Mouse (Mus musculus) fibroblast of lung, adult 2 months (primary cell): ENCODE measurements around the gene Large2.
"Not testable (repeated sequence)": the region's sequence is repeated elsewhere in the genome, so short reads cannot be mapped to it uniquely, and the experiment has no call there.

ENCODE experiments used
- DNase-seq: peaks from one replicate; pipeline ENCODE4 v3.0.0-alpha.2; 2011; ENCODE audit warnings: low read depth

Gene Large2

DNA sequence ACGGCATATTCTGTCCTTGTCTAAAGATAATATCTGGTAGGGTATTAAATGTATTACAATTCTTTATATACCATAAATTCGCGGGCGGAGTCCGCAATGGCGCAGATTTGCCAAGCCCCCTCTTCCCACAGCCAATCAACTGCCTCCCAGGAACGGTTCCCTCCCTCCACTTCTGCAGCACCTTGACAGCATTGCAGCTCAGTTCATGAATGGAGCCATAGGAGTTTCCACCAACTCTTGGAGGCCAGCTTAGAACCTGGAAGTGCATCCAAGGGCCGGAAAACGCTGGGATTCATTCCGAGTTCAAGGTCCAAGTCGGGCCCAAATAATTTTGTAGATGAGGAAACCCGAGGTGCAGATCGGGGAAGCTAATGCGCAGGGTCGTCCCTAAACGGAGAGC, at the start of gene Large2, which contains the start of gene Pex16:
TSS of gene Large2 (minus strand) at position 356 of the 400 bp plus-strand sequence.
TSS of gene Pex16 (plus strand) at position 163 of the 400 bp plus-strand sequence.
- no peak for DNase-seq

DNA sequence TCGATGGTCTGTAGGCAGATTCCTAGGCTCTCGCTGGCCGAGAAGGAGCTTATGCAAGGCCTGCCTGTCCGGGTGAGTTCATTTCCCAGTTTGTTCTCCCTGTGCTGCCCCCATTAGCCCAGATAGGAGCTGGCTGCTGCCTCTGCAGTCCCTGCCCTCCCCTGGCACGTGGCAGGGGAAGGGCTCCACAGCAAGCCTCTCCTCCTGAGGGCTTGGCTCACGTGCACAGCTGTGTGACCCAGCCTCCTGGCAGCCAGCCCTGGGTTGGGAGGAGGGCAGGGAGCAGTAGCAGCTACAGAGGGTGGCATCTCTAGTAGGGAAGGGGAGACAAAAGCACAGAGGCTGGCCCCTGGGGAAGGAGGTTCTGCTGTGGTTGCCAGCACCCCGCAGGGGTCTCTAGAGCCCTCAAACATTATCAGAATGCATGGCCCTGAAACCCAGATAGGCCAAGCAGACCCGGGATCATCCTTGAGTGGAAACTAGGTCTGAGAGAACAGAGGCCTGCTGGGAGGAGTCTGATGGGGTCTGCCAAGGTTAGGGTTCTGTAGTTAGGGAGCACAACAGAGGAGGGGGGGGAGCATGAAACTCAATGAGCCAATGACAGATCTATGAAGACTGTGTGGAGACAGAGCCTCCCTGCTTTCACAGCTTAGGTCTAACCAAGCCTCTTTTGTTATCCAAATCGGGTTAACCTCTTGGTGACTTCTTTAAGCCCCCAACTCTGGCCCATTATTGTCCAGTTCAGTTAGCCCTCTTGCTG, 49.2 kb upstream of the Large2 start:
- peak; percentile 86 for DNase-seq

GRCm38 (mm10) chr2:92423156-92423555, 48.5 kb upstream of the Large2 start:
- DNase-seq: no peak

- DNase-seq: no peak
These were observed 47.9 kb upstream of the Large2 start for GRCm38 (mm10) chr2:92422388-92423135.

- no peak for DNase-seq
These were observed 47.2 kb upstream of the Large2 start for GRCm38 (mm10) chr2:92421723-92422387.

DNA sequence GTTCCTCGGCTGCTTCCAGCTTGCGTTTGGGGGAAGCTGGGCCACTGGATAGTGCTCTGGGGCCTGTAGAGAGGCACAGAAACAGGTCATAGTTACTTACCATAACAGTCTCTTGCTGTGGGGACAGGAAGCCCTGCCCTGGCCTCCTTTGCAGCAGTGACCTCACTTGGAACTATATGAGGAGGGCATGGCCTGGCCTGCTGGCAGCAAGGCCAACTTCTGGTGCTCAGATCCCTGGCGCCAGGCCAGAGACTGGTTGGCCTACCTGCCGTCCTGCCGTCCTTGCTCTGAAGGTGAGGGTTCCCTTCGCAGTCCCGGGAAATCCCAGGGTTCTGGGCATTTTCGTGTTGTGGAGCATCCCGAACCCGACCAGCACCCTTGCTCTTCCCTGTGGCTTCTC, 37.0 kb upstream of the Large2 start:
- DNase-seq: no peak

DNA sequence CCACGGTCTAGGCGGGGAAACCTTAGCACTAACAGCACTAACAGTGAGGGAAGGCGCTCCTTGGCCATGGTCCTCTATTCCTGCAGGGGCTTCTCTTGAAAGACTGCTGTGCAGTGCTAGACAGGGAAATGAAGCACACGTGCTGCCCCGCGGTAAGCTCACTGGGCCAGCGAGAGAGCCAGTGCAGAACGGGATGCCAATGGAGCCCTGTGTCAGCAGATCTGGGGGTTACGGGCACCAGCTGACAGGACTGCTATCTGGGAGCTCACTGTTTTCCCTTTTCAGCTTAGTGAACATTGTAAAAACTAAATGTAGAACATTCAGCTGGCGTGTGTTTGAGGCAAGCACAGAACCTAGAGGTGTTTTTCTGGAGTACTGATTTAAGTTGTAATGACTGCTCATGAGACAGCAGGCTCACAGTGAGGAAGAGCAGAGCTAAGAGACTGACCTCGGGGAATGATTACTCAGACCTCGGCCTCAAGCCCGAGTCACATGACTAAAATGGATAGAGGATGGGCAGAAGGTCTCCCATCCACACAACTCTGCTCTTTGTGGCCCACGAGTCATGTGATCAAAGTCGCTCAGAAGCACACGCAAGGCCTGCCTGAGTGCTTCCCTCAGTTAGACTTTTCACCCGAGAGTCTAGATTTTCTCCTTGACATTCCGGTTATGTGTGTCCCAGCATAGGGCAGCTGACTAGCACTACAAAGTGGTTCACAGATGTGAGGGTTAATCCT, 33.8 kb upstream of the Large2 start:
- DNase-seq: no peak

DNA sequence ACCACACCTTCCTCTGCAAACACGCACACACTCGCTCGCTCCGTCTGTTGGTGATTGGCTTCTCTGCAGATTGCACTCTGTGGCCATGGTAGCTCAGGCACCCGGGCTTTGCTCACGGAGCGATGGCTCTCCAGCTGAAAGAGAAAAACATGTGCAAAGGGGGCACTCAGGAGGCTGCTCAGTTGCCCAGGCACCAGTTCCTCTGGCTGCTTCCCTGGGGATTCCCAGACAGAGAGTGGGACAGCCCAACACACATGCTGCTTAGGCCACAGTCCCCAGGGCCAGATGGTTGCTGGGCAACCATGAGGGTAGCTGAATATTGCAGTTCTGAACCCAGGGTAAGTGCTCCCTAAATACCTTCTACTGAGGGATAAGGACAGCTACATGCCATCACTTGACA, 31.0 kb upstream of the Large2 start:
- DNase-seq: no peak

DNA sequence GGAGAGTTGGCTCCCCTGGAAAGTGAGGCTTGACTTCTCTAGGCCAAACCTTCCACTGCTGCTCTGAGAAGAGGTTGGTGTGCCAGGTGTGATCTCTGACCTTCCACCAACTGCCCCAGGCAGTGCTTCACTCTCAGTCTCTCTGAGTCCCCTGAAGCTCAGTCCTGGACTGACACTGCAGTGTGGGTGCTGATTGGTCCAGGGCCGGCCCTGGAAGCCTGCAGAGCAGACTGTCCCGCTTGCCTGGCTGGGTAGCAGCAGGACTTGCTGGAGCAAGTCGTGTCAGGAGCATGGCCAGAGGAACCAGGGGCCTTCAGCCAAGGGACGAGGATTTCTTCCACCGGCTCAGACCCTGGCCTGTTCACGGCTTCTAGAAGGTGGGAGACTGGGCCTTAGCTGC, 30.1 kb upstream of the Large2 start:
- no peak for DNase-seq

GRCm38 (mm10) chr2:92403776-92404319, 29.2 kb upstream of the Large2 start:
- no peak for DNase-seq

GRCm38 (mm10) chr2:92402591-92403326, 28.1 kb upstream of the Large2 start:
- DNase-seq: no peak

DNA sequence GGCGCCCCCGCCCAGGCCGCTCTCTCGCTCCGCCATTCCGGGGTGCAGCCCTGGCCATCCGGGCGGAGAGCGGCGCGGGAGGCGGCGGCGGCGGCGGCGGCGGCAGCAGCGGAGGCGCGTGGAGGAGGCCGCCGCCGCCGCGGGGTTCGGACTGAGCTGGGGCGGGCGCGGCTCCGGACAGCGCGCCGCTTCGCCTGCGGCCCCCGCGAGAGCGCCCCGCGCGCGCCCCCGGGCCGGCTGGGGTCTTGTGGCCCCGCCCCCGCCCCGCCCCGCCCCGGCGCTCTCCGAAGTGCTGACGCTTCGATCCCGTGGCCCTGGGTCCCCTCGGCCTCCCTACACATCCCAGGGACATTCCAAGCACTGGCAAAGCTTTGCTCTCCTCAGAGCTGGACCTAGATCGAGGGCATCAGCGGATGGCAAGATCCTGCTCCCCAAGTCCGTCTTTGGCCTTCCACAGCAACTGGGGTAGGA, 26.5 kb upstream of the Large2 start, which contains the start of gene Mapk8ip1:
TSS of gene Mapk8ip1 (minus strand) at position 173 of the 471 bp plus-strand sequence.
- no peak for DNase-seq

DNA sequence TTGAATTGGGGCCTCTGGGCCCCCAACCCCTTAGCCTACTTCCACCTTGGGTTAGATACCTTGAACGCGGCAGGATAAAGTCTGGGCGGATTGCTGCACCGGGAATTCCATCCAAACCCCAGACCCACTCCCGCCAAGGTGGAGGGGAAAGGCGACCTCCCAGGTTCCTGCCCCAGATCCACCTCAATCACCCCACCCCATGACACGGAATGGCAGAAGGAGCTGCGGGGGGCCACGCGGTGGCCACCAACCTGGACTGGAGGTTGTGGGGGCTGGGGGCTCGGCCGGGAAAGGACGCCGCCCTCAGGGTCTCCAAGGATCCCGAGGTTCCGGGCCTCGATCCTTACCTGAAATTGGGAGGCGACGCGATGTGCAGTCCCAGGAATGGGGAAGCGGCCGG, 26.0 kb upstream of the Large2 start:
- no peak for DNase-seq

DNA sequence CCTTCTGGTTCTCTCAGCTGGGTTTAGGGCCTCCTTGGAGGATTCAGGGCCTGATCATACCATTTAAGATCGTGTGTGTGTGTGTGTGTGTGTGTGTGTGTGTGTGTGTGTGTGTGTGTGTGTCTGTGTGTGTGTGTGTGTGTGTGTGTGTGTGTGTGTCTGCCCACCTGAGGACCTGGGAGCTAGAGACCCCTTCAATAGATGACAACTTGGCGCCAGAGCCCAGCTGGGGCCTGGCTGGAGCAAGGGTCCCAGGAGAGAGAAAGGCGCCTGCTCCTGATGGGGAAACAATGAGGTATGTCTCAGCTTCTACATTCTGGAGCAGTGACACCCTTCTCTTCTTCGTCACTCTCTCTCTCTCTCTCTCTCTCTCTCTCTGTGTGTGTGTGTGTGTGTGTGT, 25.2 kb upstream of the Large2 start:
- not testable (repeated sequence) for DNase-seq

DNA sequence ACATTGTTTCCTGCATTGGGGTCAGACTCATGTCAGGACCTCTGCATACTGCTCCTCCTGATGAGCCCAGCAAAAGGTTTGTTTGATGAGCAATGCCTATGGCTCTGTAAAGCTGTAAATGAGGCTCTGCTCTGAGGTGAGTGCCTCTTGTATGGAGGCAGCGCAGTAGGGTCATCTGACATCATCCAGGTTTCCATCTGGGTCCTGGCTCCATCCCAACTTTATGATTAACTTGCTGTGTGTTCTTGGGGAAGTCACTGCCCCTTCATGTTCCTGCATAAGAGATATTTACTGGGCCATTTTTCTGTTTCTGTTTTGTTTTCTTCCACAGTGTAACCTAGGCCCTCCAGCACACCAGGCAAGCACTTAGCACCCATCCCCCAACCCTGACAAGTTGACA, 22.8 kb upstream of the Large2 start:
- DNase-seq: no peak

GRCm38 (mm10) chr2:92395535-92395934, 20.9 kb upstream of the Large2 start:
- DNase-seq: no peak

- no peak for DNase-seq
These were observed 17.9 kb upstream of the Large2 start for GRCm38 (mm10) chr2:92392318-92393264.

DNA sequence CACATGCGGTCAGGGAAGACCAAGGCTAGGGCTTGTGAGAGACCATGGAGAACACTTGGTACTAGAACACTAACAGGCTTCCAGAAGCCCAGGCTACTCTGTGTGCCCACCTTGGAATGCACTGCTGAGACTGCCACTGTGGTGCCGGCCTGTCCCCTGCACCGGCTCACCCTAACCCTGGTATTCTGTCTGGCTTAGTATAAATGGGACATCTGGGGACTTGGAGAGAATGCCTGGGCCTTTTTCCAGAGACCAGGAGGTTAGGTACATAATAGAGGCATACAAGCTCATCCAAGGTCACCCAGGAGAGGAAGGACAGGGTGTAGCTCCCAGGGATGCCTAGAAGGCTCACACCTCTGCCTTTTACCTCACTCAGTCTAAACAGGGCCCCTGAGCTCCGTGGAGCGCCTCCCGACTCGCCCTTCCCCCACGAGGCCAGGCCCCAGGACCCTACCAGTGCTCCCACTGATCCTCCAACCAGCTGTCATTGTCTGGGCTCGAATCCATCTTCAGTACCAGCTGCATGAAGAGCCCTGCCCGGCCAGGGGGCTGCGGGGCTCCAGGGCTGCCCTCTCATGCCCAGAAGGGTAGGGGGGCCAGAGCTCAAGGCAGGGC, 17.1 kb upstream of the Large2 start:
- DNase-seq: no peak

DNA sequence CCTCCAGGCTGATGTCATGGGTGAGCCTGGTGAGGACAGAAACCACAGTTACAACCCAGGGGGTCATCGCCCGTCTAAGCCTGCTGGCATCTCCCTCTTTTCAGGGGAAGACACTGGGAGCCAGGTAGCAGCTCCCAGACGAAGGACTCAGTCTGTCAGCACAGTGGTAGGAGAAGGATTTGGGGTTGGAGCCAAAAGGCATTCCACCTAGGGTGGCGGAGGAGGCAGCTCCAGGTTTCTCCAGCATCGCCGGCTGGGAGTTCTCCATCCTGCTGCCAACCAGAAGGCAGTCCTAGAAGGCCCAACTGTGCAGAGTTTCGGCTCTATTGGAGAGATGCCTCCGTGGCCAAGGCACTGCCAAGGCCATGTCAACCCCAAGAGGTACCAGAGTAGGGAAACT, 16.4 kb upstream of the Large2 start:
- no peak for DNase-seq
